Mouse (Mus musculus) heart, postnatal 0 days (tissue): ENCODE data around the gene Gal3st3.

ENCODE experiments used
- CTCF ChIP-seq: IDR thresholded peaks from 2 replicates; pipeline ENCODE4 v1.5.1; 2016; ENCODE audit warnings: antibody characterized with exemption, control low read depth, low read depth
- EP300 ChIP-seq: IDR thresholded peaks from 2 replicates; pipeline ENCODE4 v1.6.1; 2016; ENCODE audit warnings: antibody characterized with exemption, low read depth

DNA sequence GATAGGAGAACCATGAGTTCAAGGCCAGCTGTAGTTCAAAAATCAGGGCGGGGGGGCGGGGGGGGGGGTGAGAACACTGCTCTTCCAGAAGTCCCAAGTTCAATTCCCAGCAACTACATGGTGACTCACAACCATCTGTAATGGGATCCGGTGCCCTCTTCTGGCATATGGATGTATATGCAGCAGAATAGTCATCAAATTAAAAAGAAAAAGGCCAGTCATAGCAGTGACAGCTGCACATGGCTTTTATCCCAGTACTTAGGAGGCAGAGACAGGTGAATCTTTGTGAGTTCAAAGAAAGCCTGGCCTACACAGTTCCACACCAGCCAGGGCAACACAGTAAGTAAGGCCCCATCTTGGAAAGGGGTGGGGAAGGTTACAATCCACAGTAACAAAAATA lies 21.0 kb upstream of the Gal3st3 start:
- TF ChIP-seq CTCF = peak; percentile 29
- TF ChIP-seq EP300 = no peak
